8 mouse cellular contexts compared by ENCODE assay signal in genomic region chr13:55473076-55473831, GRCm38 (mm10). TPM values are rescaled to one million over a fixed set of nuclear protein-coding genes. Genes with fewer than 3 reads are reported as not detected.
DNase-seq lines count a peak whose midpoint lies in the region; ATAC-seq and TF ChIP-seq lines count a peak whose summit lies in the region.

No protein-coding gene starts in this region.

- peak overlapping the region; percentile 32; the same call in 1 of the 2 replicates for H3K27ac ChIP-seq in kidney, embryonic 14.5 days (ENCODE audit: low read depth, low read length)
- no peak overlapping the region for H3K27ac ChIP-seq in ES-E14 (ENCODE audit: insufficient read depth, low read depth, low read length, poor library complexity, severe bottlenecking)
- H3K27ac ChIP-seq in forebrain, embryonic 11.5 days (ENCODE audit: low read depth, low read length) = peak overlapping the region; percentile 66
- H3K27ac ChIP-seq in limb, embryonic 15.5 days = peak overlapping the region; percentile 62; the same call in 1 of the 2 replicates

- H3K9me3 ChIP-seq in kidney, embryonic 14.5 days (ENCODE audit: control insufficient read depth, low read length) = no peaks in the 10 kb centered on the region
- H3K9me3 ChIP-seq in ES-E14 (ENCODE audit: control insufficient read depth, insufficient read depth, low read depth, low read length) = no peaks in the 10 kb centered on the region
- no peaks in the 10 kb centered on the region for H3K9me3 ChIP-seq in forebrain, embryonic 11.5 days (ENCODE audit: control insufficient read depth, low read length)
- no peaks in the 10 kb centered on the region for H3K9me3 ChIP-seq in limb, embryonic 15.5 days

- in situ Hi-C loops in ES-E14 (cut with MboI; ENCODE audit: low sequenced_read_pairs in 2 of 2, unreplicated experiment in 2 of 2) = no loop called here

- H3K9ac ChIP-seq in kidney, embryonic 14.5 days (ENCODE audit: low read depth, low read length) = peak overlapping the region; percentile 72
- peak overlapping the region; percentile 30; the same call in 1 of the 2 replicates for H3K9ac ChIP-seq in ES-E14 (ENCODE audit: insufficient read depth, low read depth, low read length, poor library complexity, severe bottlenecking)
- H3K9ac ChIP-seq in forebrain, embryonic 11.5 days (ENCODE audit: low read length) = peak overlapping the region; percentile 77
- no peak overlapping the region for H3K9ac ChIP-seq in limb, embryonic 15.5 days

- no peaks in the 10 kb centered on the region for H3K27me3 ChIP-seq in kidney, embryonic 14.5 days (ENCODE audit: control insufficient read depth, insufficient read depth, low read length)
- no peaks in the 10 kb centered on the region for H3K27me3 ChIP-seq in forebrain, embryonic 11.5 days (ENCODE audit: control insufficient read depth, insufficient read depth, low read length)
- no peaks in the 10 kb centered on the region for H3K27me3 ChIP-seq in limb, embryonic 15.5 days
- no peaks in the 10 kb centered on the region for H3K27me3 ChIP-seq in splenic B cell, adult 2 months (ENCODE audit: control insufficient read depth, insufficient read depth, low read length, poor library complexity, severe bottlenecking)

- peaks cover 6% of the 10 kb centered on the region; the same call in 1 of the 2 replicates for H3K4me1 ChIP-seq in kidney, embryonic 14.5 days (ENCODE audit: control insufficient read depth, insufficient read depth, low read length)
- H3K4me1 ChIP-seq in ES-E14 (ENCODE audit: control insufficient read depth in 2 of 2, insufficient read depth in 2 of 2, low read length in 2 of 2, poor library complexity in 1 of 2) = peaks cover 0 to 3% of the 10 kb centered on the region in 2 experiments; a peak in 2 of 4 replicates
- H3K4me1 ChIP-seq in forebrain, embryonic 11.5 days (replicated peaks; ENCODE audit: control insufficient read depth, insufficient read depth, low read length) = peaks cover 57% of the 10 kb centered on the region
- H3K4me1 ChIP-seq in limb, embryonic 15.5 days = peaks cover 48% of the 10 kb centered on the region

- H3K4me2 ChIP-seq in kidney, embryonic 14.5 days (replicated peaks; ENCODE audit: low read depth, low read length) = peak overlapping the region; percentile 100
- peak overlapping the region; percentile 100 for H3K4me2 ChIP-seq in forebrain, embryonic 11.5 days (ENCODE audit: low read depth, low read length, severe bottlenecking)
- peak overlapping the region; percentile 100 for H3K4me2 ChIP-seq in limb, embryonic 15.5 days

- DNase-seq in kidney, adult 8-10 months = no peak
- DNase-seq in ES-E14 (ENCODE audit: low read depth, low spot score) = no peak
- peak; percentile 68 for DNase-seq in forebrain, embryonic 11.5 days (ENCODE audit: low spot score)
- peak; percentile 60 for DNase-seq in splenic B cell, adult 2 months (ENCODE audit: low read depth, low spot score)
- no peak for DNase-seq in cerebellum, postnatal 4 days (ENCODE audit: low spot score in 2 of 2)
- no peak for DNase-seq in gastrocnemius, postnatal 25 days

- ATAC-seq in kidney, embryonic 14.5 days (ENCODE audit: low FRiP score, low TSS enrichment) = no peak
- no peak for ATAC-seq in forebrain, embryonic 11.5 days (replicated peaks; ENCODE audit: low FRiP score)
- ATAC-seq in limb, embryonic 15.5 days (ENCODE audit: insufficient number of reproducible peaks, low FRiP score, low TSS enrichment, low read depth) = no peak

- 17% methylated on average over 18 of the region's 18 CpGs for WGBS in kidney, embryonic 14.5 days
- 16% methylated on average over 18 of the region's 18 CpGs for WGBS in forebrain, embryonic 11.5 days
- WGBS in limb, embryonic 15.5 days = 16% methylated on average over 18 of the region's 18 CpGs

- peaks cover 39% of the 10 kb centered on the region for H3K36me3 ChIP-seq in kidney, embryonic 14.5 days (ENCODE audit: control insufficient read depth, insufficient read depth, low read length)
- peaks cover 6% of the 10 kb centered on the region; the same call in 1 of the 2 replicates for H3K36me3 ChIP-seq in ES-E14 (ENCODE audit: control insufficient read depth, insufficient read depth, low read length, poor library complexity, severe bottlenecking)
- peaks cover 8% of the 10 kb centered on the region; the same call in 1 of the 2 replicates for H3K36me3 ChIP-seq in forebrain, embryonic 11.5 days (ENCODE audit: control insufficient read depth, insufficient read depth, low read length)
- H3K36me3 ChIP-seq in limb, embryonic 15.5 days = peaks cover 44% of the 10 kb centered on the region
- no peaks in the 10 kb centered on the region for H3K36me3 ChIP-seq in splenic B cell, adult 2 months (ENCODE audit: control insufficient read depth, insufficient read depth, low read length, poor library complexity, severe bottlenecking)

- peak overlapping the region; percentile 58 for H3K4me3 ChIP-seq in kidney, embryonic 14.5 days (ENCODE audit: low read length)
- peak overlapping the region; percentile 67 to 73 for H3K4me3 ChIP-seq in ES-E14 (ENCODE audit: insufficient read depth in 1 of 2, low read depth in 1 of 2, low read length in 2 of 2, poor library complexity in 1 of 2, severe bottlenecking in 1 of 2)
- peak overlapping the region; percentile 49 for H3K4me3 ChIP-seq in forebrain, embryonic 11.5 days (ENCODE audit: low read depth, low read length)
- H3K4me3 ChIP-seq in limb, embryonic 15.5 days = peak overlapping the region; percentile 61

TF ChIP-seq in ES-E14, 5 proteins besides CTCF, POLR2A, EP300 and RAD21:
- no peak for TF ChIP-seq CHD2 (IDR thresholded peaks at IDR 0.05; ENCODE audit: low read depth, low read length)
- no peak for TF ChIP-seq ZNF384 (IDR thresholded peaks at IDR 0.05; ENCODE audit: low read depth, low read length)
- TF ChIP-seq ZC3H11A (IDR thresholded peaks at IDR 0.05; ENCODE audit: borderline replicate concordance, low read depth, low read length) = no peak
- no peak for TF ChIP-seq HCFC1 (IDR thresholded peaks at IDR 0.05; ENCODE audit: borderline replicate concordance, insufficient read depth, low read length)
- no peak for TF ChIP-seq MAFK (IDR thresholded peaks at IDR 0.05; ENCODE audit: insufficient read depth, low read depth, low read length)

RNA-seq across cellular contexts. Expression of gene Prr7, which starts 9.2 kb away (rescaled TPM):
- polyA plus RNA-seq in kidney, embryonic 14.5 days (2014; fragmentation: Nextera tagmentation; extraction: Ambion mirVana) = 0.77 and 3.4 TPM in 2 replicates
- total RNA-seq in ES-E14 (2012; rRNA removed) = 2.5 and 5.8 TPM in 2 replicates
- polyA plus RNA-seq in forebrain, embryonic 11.5 days (2014; fragmentation: Nextera tagmentation; extraction: Ambion mirVana) = 2.3 and 3.9 TPM in 2 replicates
- 0.38 and 1.2 TPM in 2 replicates for polyA plus RNA-seq in limb, embryonic 15.5 days (2015; fragmentation: Nextera tagmentation; extraction: Ambion mirVana)
- under 1 TPM; 0.51 to 0.79 TPM for total RNA-seq in gastrocnemius, postnatal 25 days (2021)

RNA-seq across cellular contexts. Expression of gene Dbn1, which starts 14.7 kb away (rescaled TPM):
- polyA plus RNA-seq in kidney, embryonic 14.5 days (2014; fragmentation: Nextera tagmentation; extraction: Ambion mirVana) = 118 and 164 TPM in 2 replicates
- total RNA-seq in ES-E14 (2012; rRNA removed) = 77.0 and 83.8 TPM in 2 replicates
- polyA plus RNA-seq in forebrain, embryonic 11.5 days (2014; fragmentation: Nextera tagmentation; extraction: Ambion mirVana) = 411 and 418 TPM in 2 replicates
- 162 and 172 TPM in 2 replicates for polyA plus RNA-seq in limb, embryonic 15.5 days (2015; fragmentation: Nextera tagmentation; extraction: Ambion mirVana)
- total RNA-seq in gastrocnemius, postnatal 25 days (2021) = 10 to 100 TPM; 10.3 to 16.1 TPM

RNA-seq across cellular contexts. Expression of gene Grk6, which starts 28.4 kb away (rescaled TPM):
- polyA plus RNA-seq in kidney, embryonic 14.5 days (2014; fragmentation: Nextera tagmentation; extraction: Ambion mirVana) = 38.9 and 59.3 TPM in 2 replicates
- total RNA-seq in ES-E14 (2012; rRNA removed) = 74.7 and 132 TPM in 2 replicates
- 69.5 and 79.2 TPM in 2 replicates for polyA plus RNA-seq in forebrain, embryonic 11.5 days (2014; fragmentation: Nextera tagmentation; extraction: Ambion mirVana)
- polyA plus RNA-seq in limb, embryonic 15.5 days (2015; fragmentation: Nextera tagmentation; extraction: Ambion mirVana) = 34.3 and 39.0 TPM in 2 replicates
- 10 to 100 TPM in 1 of 2 experiments, 1 to 10 TPM in 1; 9.3 to 10.2 TPM for total RNA-seq in gastrocnemius, postnatal 25 days (2021)

RNA-seq across cellular contexts. Expression of gene Pdlim7, which starts 40.2 kb away (rescaled TPM):
- 136 and 141 TPM in 2 replicates for polyA plus RNA-seq in kidney, embryonic 14.5 days (2014; fragmentation: Nextera tagmentation; extraction: Ambion mirVana)
- total RNA-seq in ES-E14 (2012; rRNA removed) = 46.7 and 58.2 TPM in 2 replicates
- polyA plus RNA-seq in forebrain, embryonic 11.5 days (2014; fragmentation: Nextera tagmentation; extraction: Ambion mirVana) = 165 and 185 TPM in 2 replicates
- 147 and 213 TPM in 2 replicates for polyA plus RNA-seq in limb, embryonic 15.5 days (2015; fragmentation: Nextera tagmentation; extraction: Ambion mirVana)
- total RNA-seq in gastrocnemius, postnatal 25 days (2021) = 100 to 1,000 TPM; 544 to 627 TPM

RNA-seq across cellular contexts. Expression of gene F12, which starts 46.7 kb away (rescaled TPM):
- polyA plus RNA-seq in kidney, embryonic 14.5 days (2014; fragmentation: Nextera tagmentation; extraction: Ambion mirVana) = not detected in 2 replicates
- total RNA-seq in ES-E14 (2012; rRNA removed) = not detected in 2 replicates
- polyA plus RNA-seq in forebrain, embryonic 11.5 days (2014; fragmentation: Nextera tagmentation; extraction: Ambion mirVana) = not detected in 2 replicates
- 0.17 TPM in 1 of 2 replicates, not detected in the other for polyA plus RNA-seq in limb, embryonic 15.5 days (2015; fragmentation: Nextera tagmentation; extraction: Ambion mirVana)
- total RNA-seq in gastrocnemius, postnatal 25 days (2021) = not detected

Comparison
In these comparisons a context has a peak if more than half of its experiments do, and no peak if none do; other contexts are left out.
1. DNase-seq: peak in forebrain, embryonic 11.5 days (single experiment) and splenic B cell, adult 2 months (single experiment); none in kidney, adult 8-10 months (0 of 2), ES-E14 (single experiment), cerebellum, postnatal 4 days (0 of 2) and gastrocnemius, postnatal 25 days (single experiment).
2. Peak in every context shown above with its lines, with median percentiles within 50 percentile points of each other: H3K4me2 ChIP-seq and H3K4me3 ChIP-seq.